Mouse (Mus musculus): ENCODE measurements at regions not wholly inside any gene's neighbourhood (a gene's known extent, or its start where the extent isn't known, plus 50 kb on each side); places are given as distances from the start of the nearest gene placed in this dataset.
"Not testable (repeated sequence)": the region's sequence is repeated elsewhere in the genome, so short reads cannot be mapped to it uniquely, and the experiment has no call there.

GRCm38 (mm10) chr13:50092537-50092936 is 157.6 kb downstream of the Gm906 start:
- no peak for DNase-seq (ENCODE audit: inconsistent ontology term)

GRCm38 (mm10) chr13:50064841-50065240 is 185.3 kb downstream of the Gm906 start:
- no peak for DNase-seq (ENCODE audit: inconsistent ontology term)

- DNase-seq (ENCODE audit: inconsistent ontology term), result not testable (repeated sequence)
Measured at GRCm38 (mm10) chr13:50064365-50064764, 185.7 kb downstream of the Gm906 start.

DNA sequence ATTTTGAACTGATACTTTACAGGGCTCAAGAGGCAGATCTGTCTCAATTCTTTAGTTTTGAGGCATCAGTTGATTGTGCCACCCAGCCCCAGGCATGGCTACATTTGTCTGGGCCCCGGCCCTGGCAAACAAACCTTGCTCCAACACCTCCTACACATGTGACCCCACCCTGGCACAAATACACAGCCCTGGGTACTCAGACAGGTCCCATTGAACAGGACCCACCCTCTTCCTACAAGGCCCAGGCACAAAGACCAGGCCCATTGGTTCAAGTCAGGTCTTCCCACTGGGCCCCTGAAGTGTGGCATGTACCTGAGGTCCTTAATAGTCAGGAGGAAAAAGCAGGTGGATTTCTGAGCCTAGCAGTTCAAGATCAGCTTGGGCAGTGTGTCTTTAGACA is 190.4 kb downstream of the Gm906 start:
- not testable (repeated sequence) for DNase-seq (ENCODE audit: inconsistent ontology term)

DNA sequence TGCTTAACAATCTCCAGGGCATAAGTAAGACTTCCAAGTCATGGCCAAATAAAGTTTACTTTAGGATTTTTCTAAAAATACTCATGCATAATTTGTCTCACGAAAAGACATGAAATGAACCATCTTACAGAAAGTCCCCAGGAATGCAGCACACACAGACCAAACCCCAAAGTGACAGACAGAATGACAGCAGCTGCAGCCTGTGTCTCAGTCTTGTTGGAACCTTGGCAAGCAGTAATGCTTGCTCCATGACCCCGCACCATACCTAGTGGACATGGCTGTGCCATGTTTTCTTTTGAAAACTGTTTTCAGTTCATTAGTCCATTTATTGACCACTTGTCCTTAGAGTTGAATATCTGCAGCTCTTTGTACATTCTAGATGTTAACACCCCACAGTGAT is 191.1 kb downstream of the Gm906 start:
- not testable (repeated sequence) for DNase-seq (ENCODE audit: inconsistent ontology term)

- DNase-seq (ENCODE audit: inconsistent ontology term), result not testable (repeated sequence)
Measured at GRCm38 (mm10) chr13:50051746-50052145, 198.4 kb downstream of the Gm906 start.

DNA sequence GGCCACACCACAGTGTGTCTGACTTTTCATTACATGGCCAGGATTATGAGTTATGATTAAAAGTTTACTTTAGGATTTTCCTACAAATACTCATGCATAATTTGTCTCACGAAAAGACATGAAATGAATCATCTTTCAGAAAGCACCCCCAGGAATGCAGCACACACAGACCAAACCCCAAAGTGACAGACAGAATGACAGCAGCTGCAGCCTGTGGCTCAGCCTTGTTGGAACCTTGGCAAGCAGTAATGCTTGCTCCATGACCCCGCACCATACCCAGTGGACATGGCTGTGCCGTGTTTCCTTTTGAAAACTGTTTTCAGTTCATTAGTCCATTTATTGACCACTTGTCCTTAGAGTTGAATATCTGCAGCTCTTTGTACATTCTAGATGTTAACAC is 199.0 kb downstream of the Gm906 start:
- peak; percentile 53 for DNase-seq (ENCODE audit: inconsistent ontology term)

DNA sequence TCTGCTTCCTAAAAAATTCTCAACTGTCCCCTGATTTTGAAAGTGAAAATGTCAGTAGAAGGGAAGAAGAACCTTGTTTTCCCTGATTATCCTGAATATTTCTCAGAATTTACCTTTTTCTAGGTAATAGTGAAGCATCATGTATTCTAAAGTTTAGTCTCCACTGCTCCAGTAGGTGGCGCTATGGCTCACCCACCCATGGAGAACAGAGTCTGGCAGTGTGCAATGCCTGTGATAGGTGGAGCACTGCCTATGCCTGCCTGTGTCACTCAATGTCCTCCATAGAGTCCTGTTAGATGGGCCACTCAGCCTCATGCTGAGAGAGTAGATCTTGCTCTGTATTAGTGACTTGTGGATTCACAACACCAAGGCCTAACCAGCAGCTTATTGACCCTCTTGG is 218.4 kb downstream of the Gm906 start:
- DNase-seq (ENCODE audit: inconsistent ontology term), result peak; percentile 1

DNA sequence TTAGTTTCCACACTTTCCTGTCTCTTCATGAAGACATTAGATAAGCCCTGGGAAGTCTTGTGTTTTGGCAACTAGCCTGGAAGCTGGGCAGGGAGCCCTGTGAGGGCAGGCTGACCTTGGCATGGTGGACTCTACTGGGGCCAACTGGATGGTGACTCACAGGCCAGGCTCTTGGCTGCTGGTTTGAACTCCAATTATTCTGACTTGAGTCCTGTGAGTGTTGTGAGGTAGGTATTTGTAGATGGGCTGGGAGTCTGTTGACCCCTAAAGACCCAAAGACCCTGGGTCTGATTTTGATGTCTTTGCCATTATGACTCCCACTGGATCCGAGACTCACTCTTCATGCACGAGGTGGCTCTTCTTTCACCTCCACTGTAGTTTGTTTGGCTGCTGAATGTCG is 208.9 kb upstream of the Gm30302 start:
- peak; percentile 37 for DNase-seq (ENCODE audit: inconsistent ontology term)

DNA sequence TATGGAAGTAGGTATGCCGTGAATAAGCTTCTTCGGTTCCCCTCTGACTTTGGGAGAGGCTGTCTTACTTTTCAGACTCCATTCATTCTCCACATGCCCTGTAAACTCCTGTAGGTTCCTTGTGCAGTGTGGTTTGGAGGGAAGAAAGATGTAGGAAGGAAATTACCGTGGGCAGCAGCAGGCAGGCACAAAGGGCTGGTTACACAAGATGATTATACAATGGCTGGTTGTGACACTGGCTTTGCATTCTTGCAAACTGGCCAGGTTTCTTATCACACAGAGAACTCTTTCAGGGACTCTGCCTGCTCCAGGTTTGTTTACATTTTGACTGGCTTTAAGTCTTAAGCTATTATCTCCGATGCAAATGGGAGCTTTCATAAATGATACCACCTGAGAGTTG is 167.3 kb upstream of the Gm30302 start:
- not testable (repeated sequence) for DNase-seq (ENCODE audit: inconsistent ontology term)

DNA sequence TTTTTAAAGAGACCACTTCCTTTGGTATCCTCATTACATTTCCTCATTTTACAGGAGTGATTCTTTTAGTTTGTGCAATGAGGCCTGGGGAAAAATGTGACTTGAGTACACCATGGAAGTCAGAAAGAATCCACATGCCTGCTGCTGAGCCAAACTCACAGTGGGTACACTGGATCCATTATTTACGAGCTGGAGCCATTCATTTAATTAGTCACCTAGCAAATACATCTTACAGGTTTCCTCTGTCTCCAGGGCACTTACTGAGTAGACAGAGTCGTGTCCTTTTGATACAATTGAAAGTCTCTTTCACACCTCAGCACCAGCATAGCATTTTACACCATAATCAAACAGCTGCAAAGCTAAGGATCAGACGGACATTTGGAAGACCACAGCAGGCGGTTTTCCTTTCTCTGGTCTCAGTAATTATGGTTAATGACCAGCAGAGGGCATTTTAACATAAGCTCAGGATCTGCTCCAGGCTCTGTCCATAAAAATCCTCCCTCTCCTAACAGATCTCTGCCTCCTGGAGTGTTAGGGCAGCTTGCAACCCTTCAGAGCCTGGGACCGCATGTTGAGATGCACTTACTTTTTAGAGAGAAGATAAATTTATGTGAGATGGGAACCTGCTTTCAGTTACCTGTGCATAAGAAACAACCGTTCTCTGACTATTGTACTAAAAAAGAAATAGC is 159.3 kb upstream of the Gm30302 start:
- peak; percentile 26 for DNase-seq (ENCODE audit: inconsistent ontology term)

GRCm38 (mm10) chr13:49915781-49916180 is 117.0 kb upstream of the Gm30302 start:
- no peak for DNase-seq (ENCODE audit: inconsistent ontology term)
